In genomic region chr4:59850181-59850580, GRCm38 (mm10) we compare ENCODE assay signal across 8 mouse cellular contexts. TPM values are rescaled to one million over a fixed set of nuclear protein-coding genes. Genes with fewer than 3 reads are reported as not detected.
A peak's percentile ranks its signal among the peaks of the same experiment; 100 is the strongest.
DNase-seq lines count a peak whose midpoint lies in the region; ATAC-seq and TF ChIP-seq lines count a peak whose summit lies in the region.

No protein-coding gene starts in this region.

- TF ChIP-seq POLR2A in ES-Bruce4 (IDR thresholded peaks at IDR 0.05; ENCODE audit: insufficient read depth, low read length): no peak

- H3K27ac ChIP-seq in ES-Bruce4 (ENCODE audit: insufficient read depth, low read length): no peak overlapping the region
- H3K27ac ChIP-seq in embryonic facial prominence, embryonic 14.5 days (replicated peaks; ENCODE audit: low read depth, low read length): no peak overlapping the region
- no peak overlapping the region for H3K27ac ChIP-seq in heart, postnatal 0 days (ENCODE audit: low read depth)
- peak overlapping the region; percentile 78; the same call in 1 of the 2 replicates for H3K27ac ChIP-seq in layer of hippocampus, adult 2 months

- no peak overlapping the region for H3K9ac ChIP-seq in ES-Bruce4 (ENCODE audit: low read depth, poor library complexity, severe bottlenecking)
- H3K9ac ChIP-seq in embryonic facial prominence, embryonic 14.5 days (ENCODE audit: low read depth, low read length): no peak overlapping the region
- H3K9ac ChIP-seq in heart, postnatal 0 days (replicated peaks; ENCODE audit: low read depth, low read length): no peak overlapping the region

- peak; percentile 38 to 50 for DNase-seq in adrenal gland, postnatal 4 days (ENCODE audit: low spot score in 2 of 2)
- DNase-seq in embryonic facial prominence, embryonic 14.5 days (ENCODE audit: low spot score): peak; percentile 65
- peak; percentile 55 for DNase-seq in heart, postnatal 0 days (ENCODE audit: low spot score)
- peak; percentile 63 to 81 for DNase-seq in layer of hippocampus, adult 2 months (ENCODE audit: low spot score in 2 of 2)
- DNase-seq in lung, postnatal 14 days: peak; percentile 84
- DNase-seq in retina, adult 2 months (ENCODE audit: low read depth, low spot score): peak; percentile 38
- DNase-seq in thymus, postnatal 36 days: peak; percentile 82 to 85

- peak; percentile 82 for TF ChIP-seq CTCF in ES-Bruce4 (IDR thresholded peaks at IDR 0.05; ENCODE audit: low read depth, low read length)
- peak; percentile 87 for TF ChIP-seq CTCF in heart, postnatal 0 days (IDR thresholded peaks at IDR 0.05; ENCODE audit: low read depth)
- peak; percentile 87 for TF ChIP-seq CTCF in layer of hippocampus, adult 2 months (conservative IDR thresholded peaks at IDR 0.05)

- peak; percentile 38; the same call in 1 of the 2 replicates for ATAC-seq in embryonic facial prominence, embryonic 14.5 days (ENCODE audit: low read depth)
- ATAC-seq in heart, postnatal 0 days (ENCODE audit: insufficient read depth, low read depth): peak; percentile 24; the same call in 1 of the 2 replicates

- TF ChIP-seq EP300 in ES-Bruce4 (IDR thresholded peaks at IDR 0.05; ENCODE audit: insufficient read depth, low read depth, low read length): no peak
- no peak for TF ChIP-seq EP300 in heart, postnatal 0 days (IDR thresholded peaks at IDR 0.05; ENCODE audit: low read depth)

- H3K9me3 ChIP-seq in ES-Bruce4 (replicated peaks; ENCODE audit: control insufficient read depth, insufficient read depth, low read length, poor library complexity, severe bottlenecking): peaks cover 3% of the 10 kb centered on the region; the same call in 1 of the 2 replicates
- peaks cover 7% of the 10 kb centered on the region; the same call in 1 of the 2 replicates for H3K9me3 ChIP-seq in embryonic facial prominence, embryonic 14.5 days (ENCODE audit: control insufficient read depth, low read length)
- H3K9me3 ChIP-seq in heart, postnatal 0 days (replicated peaks; ENCODE audit: control insufficient read depth, low read length): no peaks in the 10 kb centered on the region

- no peak overlapping the region for H3K4me2 ChIP-seq in embryonic facial prominence, embryonic 14.5 days (ENCODE audit: low read depth, low read length)
- H3K4me2 ChIP-seq in heart, postnatal 0 days (ENCODE audit: low read depth, low read length): no peak overlapping the region

- H3K4me3 ChIP-seq in ES-Bruce4 (ENCODE audit: low read depth, low read length): no peak overlapping the region
- no peak overlapping the region for H3K4me3 ChIP-seq in embryonic facial prominence, embryonic 14.5 days (ENCODE audit: low read depth, low read length)
- no peak overlapping the region for H3K4me3 ChIP-seq in heart, postnatal 0 days (ENCODE audit: low read depth, low read length)
- no peak overlapping the region for H3K4me3 ChIP-seq in layer of hippocampus, adult 2 months

- WGBS in embryonic facial prominence, embryonic 14.5 days: 75% methylated on average over 2 of the region's 2 CpGs
- 61% methylated on average over 2 of the region's 2 CpGs for WGBS in heart, postnatal 0 days

- H3K27me3 ChIP-seq in ES-Bruce4 (ENCODE audit: control insufficient read depth, insufficient read depth, low read length, poor library complexity, severe bottlenecking): no peaks in the 10 kb centered on the region
- no peaks in the 10 kb centered on the region for H3K27me3 ChIP-seq in embryonic facial prominence, embryonic 14.5 days (replicated peaks; ENCODE audit: control insufficient read depth, insufficient read depth, low read length)
- no peaks in the 10 kb centered on the region for H3K27me3 ChIP-seq in heart, postnatal 0 days (ENCODE audit: control insufficient read depth, insufficient read depth, low read length)

- peaks cover 2% of the 10 kb centered on the region for H3K4me1 ChIP-seq in ES-Bruce4 (ENCODE audit: control insufficient read depth, insufficient read depth, low read length)
- H3K4me1 ChIP-seq in embryonic facial prominence, embryonic 14.5 days (ENCODE audit: control insufficient read depth, insufficient read depth, low read length): no peaks in the 10 kb centered on the region
- no peaks in the 10 kb centered on the region for H3K4me1 ChIP-seq in heart, postnatal 0 days (ENCODE audit: control insufficient read depth, insufficient read depth)

- 0 out of 2 replicates have a peak, but pooled peaks cover 2% of the 10 kb centered on the region for H3K36me3 ChIP-seq in ES-Bruce4 (ENCODE audit: control insufficient read depth, insufficient read depth, low read length, poor library complexity, severe bottlenecking)
- H3K36me3 ChIP-seq in embryonic facial prominence, embryonic 14.5 days (ENCODE audit: control insufficient read depth, insufficient read depth, low read length): 0 out of 2 replicates have a peak, but pooled peaks cover 4% of the 10 kb centered on the region
- H3K36me3 ChIP-seq in heart, postnatal 0 days (replicated peaks; ENCODE audit: control insufficient read depth, insufficient read depth, low read length): no peaks in the 10 kb centered on the region; the same call in 1 of the 2 replicates

RNA-seq across cellular contexts. Expression of gene Snx30, which starts 44.5 kb away (rescaled TPM):
- polyA plus RNA-seq in ES-Bruce4 (2011; ENCODE audit: insufficient read depth, insufficient read length, low read depth, missing spikeins): 21.8 and 23.1 TPM in 2 replicates
- total RNA-seq in adrenal gland, postnatal 4 days (2021): 10 to 100 TPM; 13.2 to 14.0 TPM
- 14.1 and 15.1 TPM in 2 replicates for polyA plus RNA-seq in embryonic facial prominence, embryonic 14.5 days (2014; fragmentation: Nextera tagmentation; extraction: Ambion mirVana)
- total RNA-seq in heart, postnatal 0 days (2014; rRNA removed; ENCODE audit: low replicate concordance): 3.7 and 4.5 TPM in 2 replicates
- 2.9 and 3.3 TPM in 2 replicates for polyA plus RNA-seq in heart, postnatal 0 days (2015; fragmentation: Nextera tagmentation; extraction: Ambion mirVana)
- total RNA-seq in layer of hippocampus, adult 2 months (2021): 10 to 100 TPM; 40.3 to 44.6 TPM

RNA-seq across cellular contexts. Expression of gene Inip, which starts 48.8 kb away (rescaled TPM):
- polyA plus RNA-seq in ES-Bruce4 (2011; ENCODE audit: insufficient read depth, insufficient read length, low read depth, missing spikeins): 42.3 and 42.7 TPM in 2 replicates
- 10 to 100 TPM; 21.8 to 24.1 TPM for total RNA-seq in adrenal gland, postnatal 4 days (2021)
- polyA plus RNA-seq in embryonic facial prominence, embryonic 14.5 days (2014; fragmentation: Nextera tagmentation; extraction: Ambion mirVana): 34.3 and 40.6 TPM in 2 replicates
- 10.3 and 17.3 TPM in 2 replicates for total RNA-seq in heart, postnatal 0 days (2014; rRNA removed; ENCODE audit: low replicate concordance)
- 23.6 and 25.2 TPM in 2 replicates for polyA plus RNA-seq in heart, postnatal 0 days (2015; fragmentation: Nextera tagmentation; extraction: Ambion mirVana)
- total RNA-seq in layer of hippocampus, adult 2 months (2021): 10 to 100 TPM; 23.6 to 25.6 TPM
